Mouse (Mus musculus) stomach, embryonic 14.5 days (tissue): ENCODE data around the gene Usf2. TPM values are rescaled to one million over a fixed set of nuclear protein-coding genes. Genes with fewer than 3 reads are reported as not detected.

Source experiments
- ATAC-seq: fragments of 200-750 bp; cut with Nextera tagmentation; 2 replicates; pipeline ENCODE4 v1.8.0; 2017; ENCODE audit warnings: low read depth, moderate TSS enrichment; ENCODE audit not compliant: insufficient number of reproducible peaks, insufficient read depth, low FRiP score
- H3K27ac ChIP-seq: fragments of 300-500 bp; sonication (generic); 2 replicates; pipeline ENCODE4 v1.5.1; 2014; ENCODE audit warnings: mild to moderate bottlenecking, low read length, moderate library complexity, mixed read lengths
- H3K27me3 ChIP-seq: fragments of 300-500 bp; sonication (generic); 2 replicates; pipeline ENCODE4 v1.6.1; 2014; ENCODE audit warnings: low read length, control low read depth, mixed read lengths; ENCODE audit not compliant: control insufficient read depth, insufficient read depth
- H3K36me3 ChIP-seq: fragments of 300-500 bp; sonication (generic); 2 replicates; pipeline ENCODE4 v1.6.1; 2014; ENCODE audit warnings: mild to moderate bottlenecking, control low read depth, low read length, moderate library complexity, mixed read lengths; ENCODE audit not compliant: control insufficient read depth, insufficient read depth
- H3K4me1 ChIP-seq: fragments of 300-500 bp; sonication (generic); 2 replicates; pipeline ENCODE4 v1.6.1; 2014; ENCODE audit warnings: low read length, control low read depth, mixed read lengths; ENCODE audit not compliant: control insufficient read depth, insufficient read depth
- H3K4me2 ChIP-seq: fragments of 300-500 bp; sonication (generic); replicated peaks from 2 replicates; pipeline ENCODE4 v1.6.1; 2014; ENCODE audit warnings: low read depth, low read length, control low read depth
- H3K4me3 ChIP-seq: fragments of 300-500 bp; sonication (generic); 2 replicates; pipeline ENCODE4 v1.5.1; 2014; ENCODE audit warnings: low read depth, low read length, control low read depth
- H3K9ac ChIP-seq: fragments of 300-500 bp; sonication (generic); replicated peaks from 2 replicates; pipeline ENCODE4 v1.6.1; 2014; ENCODE audit warnings: low read depth, mild to moderate bottlenecking, control low read depth, low read length, moderate library complexity, mixed read lengths
- H3K9me3 ChIP-seq: fragments of 300-500 bp; sonication (generic); 2 replicates; pipeline ENCODE4 v1.6.1; 2016; ENCODE audit warnings: low read depth, low read length, control low read depth; ENCODE audit not compliant: control insufficient read depth
- WGBS: fragments of 180-500 bp; shearing (Covaris S2); extraction: QIAGEN DNeasy Blood & Tissue Kit; methylation state at CpG from one replicate; pipeline ENCODE4 v1.1.7; 2014; 5-methylcytosine and 5-hydroxymethylcytosine counted together
- polyA plus RNA-seq: library from polyadenylated mRNA; unstranded; fragments of >200 nt; fragmentation: Nextera tagmentation; extraction: Ambion mirVana; gene quantifications from 2 replicates; pipeline ENCODE4 v1.2.1, GENCODE M21; 2014

Usf2 gene
- polyA plus RNA-seq, 1 experiment from 2014 or later, result 21.4 TPM

DNA sequence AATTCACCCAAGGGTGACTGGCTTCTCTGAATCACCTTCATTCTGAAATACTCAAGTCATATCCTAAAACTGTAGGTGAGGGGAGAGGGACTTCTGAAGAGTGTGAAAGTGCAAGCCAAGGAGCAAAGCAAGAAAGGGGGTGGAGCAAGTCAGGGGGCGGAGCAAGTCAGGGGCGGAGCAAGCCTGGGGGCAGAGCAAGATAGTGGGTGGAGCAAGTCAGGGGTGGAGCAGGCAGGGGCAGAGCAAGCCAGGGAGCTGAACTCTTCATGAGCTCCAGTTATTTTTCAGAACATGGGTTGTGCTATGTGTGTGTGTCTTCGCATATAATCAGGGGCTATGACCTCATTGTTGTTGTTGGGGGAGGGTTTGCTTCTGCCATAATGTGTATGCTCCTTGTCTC, 36.4 kb downstream of the Usf2 start:
- 49% methylated on average over 3 of the region's 3 CpGs for WGBS
- Histone ChIP-seq H3K27me3 (no peaks in the 10 kb centered on the region), H3K27ac (no peak overlapping the region), H3K9ac (no peak overlapping the region), H3K36me3 (no peaks in the 10 kb centered on the region), H3K4me1 (no peaks in the 10 kb centered on the region), H3K4me2 (no peak overlapping the region), H3K4me3 (no peak overlapping the region), H3K9me3 (no peaks in the 10 kb centered on the region)
- no peak; the same call in 1 of the 2 replicates for ATAC-seq

DNA sequence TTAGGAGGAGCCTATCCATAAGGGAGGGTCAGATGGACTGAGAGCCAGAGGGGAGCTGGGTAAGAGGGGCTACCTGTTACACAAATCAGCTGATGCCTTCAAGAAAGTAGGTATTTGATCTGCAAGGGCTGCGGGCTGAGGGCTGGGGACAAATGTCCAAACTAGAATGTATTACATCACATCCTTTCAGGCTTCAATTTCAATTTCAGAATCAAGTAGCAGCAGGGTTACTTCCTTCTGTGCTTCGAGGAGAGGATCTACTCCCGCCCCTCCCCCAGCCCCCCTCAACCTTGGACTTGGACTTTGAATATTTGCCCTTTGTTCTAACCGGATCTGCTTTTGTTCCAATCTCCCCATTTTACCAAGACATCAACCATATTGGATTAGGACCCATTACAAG, 39.4 kb downstream of the Usf2 start:
- 47% methylated on average over 4 of the region's 4 CpGs for WGBS
- H3K27ac ChIP-seq, result no peak overlapping the region
- no peaks in the 10 kb centered on the region for H3K4me1 ChIP-seq
- H3K4me3 ChIP-seq, result no peak overlapping the region
- H3K27me3 ChIP-seq, result no peaks in the 10 kb centered on the region
- no peak for ATAC-seq
- H3K9ac ChIP-seq, result no peak overlapping the region
- H3K36me3 ChIP-seq, result no peaks in the 10 kb centered on the region
- H3K9me3 ChIP-seq, result no peaks in the 10 kb centered on the region
- H3K4me2 ChIP-seq, result no peak overlapping the region

DNA sequence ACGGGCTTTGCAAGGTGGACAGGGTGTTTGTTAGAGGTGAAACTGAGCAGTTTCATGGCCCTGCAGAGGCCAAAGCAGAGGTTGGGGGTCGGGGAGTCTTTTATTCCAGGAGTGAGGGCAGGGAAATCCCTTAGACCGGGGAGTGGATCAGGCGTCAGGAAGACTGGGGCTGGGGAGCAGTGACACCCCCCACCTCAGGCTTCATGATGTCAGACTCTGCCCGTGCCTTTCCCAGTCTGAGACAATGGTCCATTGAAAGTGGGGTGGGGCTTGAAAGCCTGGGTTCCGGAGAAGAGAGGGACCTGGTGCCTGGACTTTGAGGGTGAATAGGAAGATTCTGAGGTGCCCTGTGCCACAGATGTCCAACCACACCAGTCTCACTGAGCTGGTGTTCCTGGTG, 39.9 kb downstream of the Usf2 start:
- Histone ChIP-seq H3K27ac (no peak overlapping the region), H3K36me3 (no peaks in the 10 kb centered on the region), H3K4me2 (no peak overlapping the region), H3K4me3 (no peak overlapping the region), H3K27me3 (no peaks in the 10 kb centered on the region), H3K9me3 (no peaks in the 10 kb centered on the region), H3K4me1 (no peaks in the 10 kb centered on the region), H3K9ac (no peak overlapping the region)
- 34% methylated on average over 6 of the region's 6 CpGs for WGBS
- no peak; the same call in 1 of the 2 replicates for ATAC-seq

DNA sequence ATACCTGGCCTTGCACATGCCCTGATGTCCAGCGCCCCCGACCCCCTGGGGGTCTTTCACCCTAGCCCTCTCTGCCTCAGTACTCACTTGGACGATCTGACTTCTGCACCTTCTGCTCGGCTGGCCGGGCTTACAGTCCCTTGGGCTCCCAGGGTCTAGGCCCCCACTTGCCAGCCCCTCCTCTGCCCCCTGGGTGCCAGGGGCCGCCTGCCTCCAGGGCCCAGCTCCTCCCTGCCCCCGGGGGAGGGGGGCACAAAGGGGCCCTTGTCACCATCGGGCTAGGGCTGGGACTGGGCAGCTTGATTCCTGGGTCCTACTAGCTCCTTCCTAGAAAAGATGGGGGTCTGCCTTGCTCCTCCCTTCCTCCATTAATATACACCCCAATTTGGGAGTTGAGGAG, 41.9 kb downstream of the Usf2 start, which contains the start of gene Mag:
TSS of gene Mag (minus strand) at position 142 of the 400 bp plus-strand sequence.
- H3K36me3 ChIP-seq, result no peaks in the 10 kb centered on the region
- no peak within 1 kb of the TSS for H3K4me3 ChIP-seq
- H3K4me2 ChIP-seq, result no peak within 1 kb of the TSS
- H3K27ac ChIP-seq, result no peak within 1 kb of the TSS
- no peaks in the 10 kb centered on the region for H3K4me1 ChIP-seq
- H3K27me3 ChIP-seq, result no peaks in the 10 kb centered on the region
- no peak for ATAC-seq
- WGBS, result 70% methylated on average over 8 of the region's 8 CpGs
- no peaks in the 10 kb centered on the region for H3K9me3 ChIP-seq
- H3K9ac ChIP-seq, result no peak within 1 kb of the TSS

DNA sequence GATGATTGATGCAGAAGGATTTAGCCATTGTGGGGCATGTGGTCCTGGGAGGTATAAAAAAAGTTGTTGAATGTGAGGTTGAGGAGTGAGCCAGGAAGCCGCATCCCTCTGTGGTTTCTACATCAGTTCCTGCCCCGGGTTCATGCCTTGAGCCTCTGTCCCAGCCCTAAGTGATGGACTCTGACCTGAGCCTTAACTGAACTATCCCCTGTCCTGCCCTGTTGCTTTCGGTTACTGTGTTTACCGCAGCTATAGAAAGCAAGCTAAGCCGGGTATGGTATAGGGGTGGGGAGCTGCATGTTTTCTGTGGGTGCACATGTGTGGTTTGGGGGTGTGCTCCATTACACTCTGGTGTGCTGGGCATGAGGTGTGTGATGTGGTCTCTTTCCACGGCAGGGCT, 46.8 kb downstream of the Usf2 start:
- H3K9me3 ChIP-seq, result no peaks in the 10 kb centered on the region
- no peak overlapping the region for H3K27ac ChIP-seq
- no peaks in the 10 kb centered on the region for H3K27me3 ChIP-seq
- H3K9ac ChIP-seq, result no peak overlapping the region
- no peak for ATAC-seq
- no peaks in the 10 kb centered on the region for H3K4me1 ChIP-seq
- WGBS, result 73% methylated on average over 6 of the region's 6 CpGs
- no peak overlapping the region for H3K4me2 ChIP-seq
- H3K36me3 ChIP-seq, result no peaks in the 10 kb centered on the region
- H3K4me3 ChIP-seq, result no peak overlapping the region

GRCm38 (mm10) chr7:30908992-30909431, 47.6 kb downstream of the Usf2 start:
- WGBS, result 19% methylated on average over 17 of the region's 17 CpGs
- peak; percentile 12; the same call in 1 of the 2 replicates for ATAC-seq
- H3K9ac ChIP-seq, result no peak overlapping the region

DNA sequence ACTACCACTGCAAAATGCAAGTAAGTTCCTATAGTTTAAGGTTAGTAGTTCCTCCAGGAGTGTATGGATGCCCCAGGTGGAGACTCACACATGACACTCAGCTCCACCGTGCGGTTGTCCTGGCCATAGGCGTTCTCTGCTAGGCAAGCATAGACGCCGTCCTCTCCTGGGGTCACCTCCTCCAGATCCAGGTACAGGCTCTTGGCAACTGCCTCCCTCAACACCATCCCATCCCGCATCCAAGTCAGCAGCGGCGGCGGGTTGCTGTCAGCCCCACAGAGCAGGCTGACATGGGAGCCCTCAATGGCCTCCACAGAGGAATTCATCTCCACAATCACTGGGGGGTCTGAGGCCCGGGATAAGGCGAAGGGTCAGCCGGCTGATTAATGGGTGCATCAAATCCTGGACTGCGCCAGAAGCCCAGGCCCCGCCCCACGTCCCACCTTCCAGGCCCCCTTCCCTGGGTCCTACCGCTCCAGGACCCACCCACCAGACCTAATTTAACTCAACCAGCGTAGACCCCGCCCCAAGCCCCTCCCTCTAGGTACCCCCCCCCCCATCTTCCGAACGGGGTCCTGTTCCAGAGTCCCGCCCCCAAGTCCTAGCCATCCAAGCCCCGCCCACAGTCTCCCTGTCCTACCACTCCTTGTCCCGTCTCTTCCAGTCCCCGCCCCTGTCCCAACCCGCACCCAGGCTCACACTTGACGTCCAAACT, 48.2 kb downstream of the Usf2 start:
- Histone ChIP-seq H3K27me3 (no peaks in the 10 kb centered on the region), H3K9me3 (no peaks in the 10 kb centered on the region), H3K4me2 (peak overlapping the region; percentile 42), H3K36me3 (no peaks in the 10 kb centered on the region), H3K9ac (no peak overlapping the region), H3K4me3 (peak overlapping the region; percentile 16), H3K27ac (no peak overlapping the region), H3K4me1 (no peaks in the 10 kb centered on the region)
- 4% methylated on average over 25 of the region's 26 CpGs for WGBS
- peak; percentile 71; the same call in 1 of the 2 replicates for ATAC-seq

More at GRCm38 (mm10) chr7:30908992-30909431, 47.6 kb downstream of the Usf2 start:
- Histone ChIP-seq H3K4me2 (peak overlapping the region; percentile 42), H3K27ac (no peak overlapping the region), H3K4me3 (peak overlapping the region; percentile 16; the same call in 1 of the 2 replicates), H3K27me3 (no peaks in the 10 kb centered on the region), H3K9me3 (no peaks in the 10 kb centered on the region), H3K36me3 (no peaks in the 10 kb centered on the region), H3K4me1 (no peaks in the 10 kb centered on the region)

GRCm38 (mm10) chr7:30904042-30904441, 52.6 kb downstream of the Usf2 start:
- H3K9me3 ChIP-seq, result no peaks in the 10 kb centered on the region
- H3K9ac ChIP-seq, result no peak overlapping the region
- WGBS, result 49% methylated on average over 4 of the region's 4 CpGs
- H3K27me3 ChIP-seq, result no peaks in the 10 kb centered on the region
- no peak overlapping the region for H3K4me3 ChIP-seq
- 0 out of 2 replicates have a peak, but pooled peaks cover 3% of the 10 kb centered on the region for H3K4me1 ChIP-seq
- H3K36me3 ChIP-seq, result no peaks in the 10 kb centered on the region
- ATAC-seq, result no peak
- H3K27ac ChIP-seq, result no peak overlapping the region
- H3K4me2 ChIP-seq, result no peak overlapping the region
